Mouse (Mus musculus) ES-E14 (cell line): ENCODE measurements around the gene Grin1. TPM values are rescaled to one million over a fixed set of nuclear protein-coding genes. Genes with fewer than 3 reads are reported as not detected.

Experiments
- DNase-seq: peaks from one replicate; pipeline ENCODE4 v3.0.0-alpha.2; 2013; ENCODE audit warnings: low read depth, low spot score
- H3K27ac ChIP-seq: 2 replicates; pipeline ENCODE4 v1.5.1; 2012; ENCODE audit warnings: low read depth, mild to moderate bottlenecking, low read length, moderate library complexity, mixed read lengths; ENCODE audit not compliant: poor library complexity, insufficient read depth, severe bottlenecking
- H3K36me3 ChIP-seq: 2 replicates; pipeline ENCODE4 v1.6.1; 2012; ENCODE audit warnings: mild to moderate bottlenecking, low read length, moderate library complexity, mixed read lengths; ENCODE audit not compliant: control insufficient read depth, poor library complexity, insufficient read depth, severe bottlenecking
- H3K4me1 ChIP-seq, 2 experiments: fragments of 150-350 bp in 1 of 2; sonication (generic) in 1 of 2; 2 replicates each; pipeline ENCODE4 v1.6.1; 2012; ENCODE audit warnings: low read length in 2 of 2, mild to moderate bottlenecking in 1 of 2, mixed read lengths in 1 of 2; ENCODE audit not compliant: control insufficient read depth in 2 of 2, insufficient read depth in 2 of 2, poor library complexity in 1 of 2
- H3K4me3 ChIP-seq, 2 experiments: fragments of 150-350 bp in 1 of 2; sonication (generic) in 1 of 2; 2 replicates each; pipeline ENCODE4 v1.5.1; 2012; ENCODE audit warnings: low read length in 2 of 2, low read depth in 1 of 2, mild to moderate bottlenecking in 1 of 2, mixed read lengths in 1 of 2; ENCODE audit not compliant: insufficient read depth in 1 of 2, poor library complexity in 1 of 2, severe bottlenecking in 1 of 2
- H3K9ac ChIP-seq: 2 replicates; pipeline ENCODE4 v1.6.1; 2012; ENCODE audit warnings: low read depth, mild to moderate bottlenecking, low read length, mixed read lengths; ENCODE audit not compliant: poor library complexity, insufficient read depth, severe bottlenecking
- H3K9me3 ChIP-seq: fragments of 150-350 bp; sonication (generic); 2 replicates; pipeline ENCODE4 v1.6.1; 2012; ENCODE audit warnings: low read depth, mild to moderate bottlenecking, low read length; ENCODE audit not compliant: control insufficient read depth, insufficient read depth
- CHD2 ChIP-seq: IDR thresholded peaks from 2 replicates; pipeline ENCODE4 v1.6.1; 2014; ENCODE audit warnings: mild to moderate bottlenecking, low read depth, low read length, inconsistent platforms
- HCFC1 ChIP-seq: IDR thresholded peaks from 2 replicates; pipeline ENCODE4 v1.6.1; 2012; ENCODE audit warnings: low read length, inconsistent platforms, borderline replicate concordance; ENCODE audit not compliant: insufficient read depth
- MAFK ChIP-seq: IDR thresholded peaks from 2 replicates; pipeline ENCODE4 v1.6.1; 2014; ENCODE audit warnings: mild to moderate bottlenecking, low read depth, low read length, inconsistent platforms; ENCODE audit not compliant: insufficient read depth
- ZC3H11A ChIP-seq: IDR thresholded peaks from 2 replicates; pipeline ENCODE4 v1.6.1; 2012; ENCODE audit warnings: low read depth, mild to moderate bottlenecking, inconsistent platforms, low read length, borderline replicate concordance
- ZNF384 ChIP-seq: IDR thresholded peaks from 2 replicates; pipeline ENCODE4 v1.6.1; 2012; ENCODE audit warnings: low read depth, low read length, inconsistent platforms
- in situ Hi-C, 2 experiments: fragments of 600-800 bp; cut with MboI; formaldehyde crosslinking; loops; one replicate each; pipeline ENCODE4 v1.15.1; 2025; ENCODE audit warnings: low sequenced_read_pairs in 2 of 2, inconsistent platforms in 1 of 2; ENCODE audit not compliant: unreplicated experiment in 2 of 2
- total RNA-seq: library from RNA; depleted of rRNA; stranded (reverse); fragments of 300-350 nt; gene quantifications from 2 replicates; pipeline ENCODE4 v1.2.3, GENCODE M21; 2012

Gene Grin1
- total RNA-seq, 1 experiment, result 2.5 TPM

DNA sequence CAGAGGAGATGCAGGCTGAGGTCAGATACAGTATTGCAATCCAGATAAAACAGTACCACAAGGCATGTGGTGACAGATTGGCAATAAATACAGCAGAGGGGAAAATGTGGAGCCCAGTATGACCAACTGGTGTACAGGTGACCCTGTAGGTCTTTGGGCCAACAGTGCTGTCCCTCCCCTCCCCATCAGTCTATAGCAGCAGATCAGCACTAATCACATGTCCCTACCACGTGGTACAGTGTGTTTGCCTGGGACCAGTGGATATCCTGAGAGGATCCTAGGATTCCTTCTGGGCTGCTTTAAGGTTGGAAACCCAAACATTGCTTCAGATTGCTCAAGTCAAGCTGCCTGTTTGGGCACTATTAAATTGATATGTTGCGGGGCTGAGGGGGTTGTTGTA is 14.6 kb upstream of the Grin1 start:
- TF ChIP-seq HCFC1 (no peak), ZC3H11A (no peak), CHD2 (no peak), MAFK (no peak), ZNF384 (no peak)
- no peak for DNase-seq
- H3K36me3 ChIP-seq, result peaks cover 30% of the 10 kb centered on the region
- peaks cover 0 to 4% of the 10 kb centered on the region in 2 experiments; a peak in 1 of 4 replicates for H3K4me1 ChIP-seq
- H3K4me3 ChIP-seq, result peak overlapping the region; percentile 85 to 88
- H3K9me3 ChIP-seq, result no peaks in the 10 kb centered on the region
- in situ Hi-C loops, result no loop called here
- H3K9ac ChIP-seq, result peak overlapping the region; percentile 81; the same call in 1 of the 2 replicates
- no peak overlapping the region for H3K27ac ChIP-seq

GRCm38 (mm10) chr2:25332286-25333160 is 13.5 kb upstream of the Grin1 start, which contains the start of gene Man1b1:
Gene Man1b1, plus strand, starts transcription at chr2:25332338.
- Histone ChIP-seq H3K4me3 (peak within 1 kb of the TSS; percentile 85 to 93), H3K4me1 (peaks cover 0 to 4% of the 10 kb centered on the region in 2 experiments; a peak in 1 of 4 replicates), H3K9ac (peak within 1 kb of the TSS; percentile 90), H3K9me3 (no peaks in the 10 kb centered on the region), H3K27ac (peak within 1 kb of the TSS; percentile 80), H3K36me3 (peaks cover 23% of the 10 kb centered on the region)
- no peak for TF ChIP-seq ZNF384
- peak; percentile 82; the same call in 1 of the 2 replicates for TF ChIP-seq HCFC1
- in situ Hi-C loops, result no loop called here
- DNase-seq, result peak; percentile 98

GRCm38 (mm10) chr2:25331470-25331869 is 12.5 kb upstream of the Grin1 start:
- in situ Hi-C loops, result no loop called here
- H3K4me1 ChIP-seq, result peaks cover 0 to 4% of the 10 kb centered on the region in 2 experiments; a peak in 1 of 4 replicates
- H3K27ac ChIP-seq, result no peak overlapping the region
- TF ChIP-seq MAFK (no peak), HCFC1 (no peak), CHD2 (no peak), ZC3H11A (no peak), ZNF384 (no peak; the same call in 1 of the 2 replicates)
- H3K36me3 ChIP-seq, result peaks cover 18% of the 10 kb centered on the region
- no peaks in the 10 kb centered on the region for H3K9me3 ChIP-seq
- DNase-seq, result no peak
- peak overlapping the region; percentile 85 to 93 for H3K4me3 ChIP-seq
- H3K9ac ChIP-seq, result peak overlapping the region; percentile 90; the same call in 1 of the 2 replicates

DNA sequence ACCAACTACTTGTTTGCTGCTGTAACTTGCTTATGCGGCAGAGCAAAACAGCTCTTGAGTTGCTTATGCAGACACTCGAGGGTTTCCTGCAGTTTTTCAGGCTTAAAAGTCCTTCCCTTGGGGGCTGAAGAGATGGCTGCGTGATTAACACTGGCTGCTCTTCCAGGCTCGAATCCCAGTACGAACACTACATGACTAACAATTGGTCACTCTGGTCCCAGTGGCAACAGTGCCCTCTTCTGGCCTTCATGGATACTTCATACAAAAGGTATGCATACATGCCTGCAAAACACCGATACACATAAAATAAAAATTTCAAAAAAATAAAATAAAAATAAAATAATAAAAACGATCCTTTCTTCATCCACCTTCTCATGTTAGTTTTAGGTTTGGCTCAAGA is 9.5 kb upstream of the Grin1 start:
- Histone ChIP-seq H3K4me1 (peaks cover 0 to 1% of the 10 kb centered on the region in 2 experiments; a peak in 2 of 4 replicates), H3K36me3 (no peaks in the 10 kb centered on the region), H3K9me3 (no peaks in the 10 kb centered on the region), H3K9ac (no peak overlapping the region), H3K4me3 (no peak overlapping the region), H3K27ac (no peak overlapping the region)
- in situ Hi-C loops, result no loop called here
- peak; percentile 71 for DNase-seq
- TF ChIP-seq ZC3H11A (peak; percentile 36; the same call in 1 of the 2 replicates), MAFK (no peak), HCFC1 (no peak), CHD2 (no peak), ZNF384 (no peak)
